Mouse (Mus musculus) midbrain, embryonic 15.5 days (tissue): ENCODE measurements at regions not wholly inside any gene's neighbourhood (a gene's known extent, or its start where the extent isn't known, plus 50 kb on each side); places are given as distances from the start of the nearest gene placed in this dataset.

Experiments
- ATAC-seq: fragments of 200-750 bp; cut with Nextera tagmentation; replicated peaks from 2 replicates; pipeline ENCODE4 v1.8.0; 2017; ENCODE audit warnings: moderate TSS enrichment
- H3K27ac ChIP-seq: fragments of 300-500 bp; sonication (generic); 2 replicates; pipeline ENCODE4 v1.5.1; 2015; ENCODE audit warnings: mild to moderate bottlenecking, inconsistent platforms
- H3K27me3 ChIP-seq: fragments of 300-500 bp; sonication (generic); replicated peaks from 2 replicates; pipeline ENCODE4 v1.6.1; 2015; ENCODE audit warnings: inconsistent platforms
- H3K36me3 ChIP-seq: fragments of 300-500 bp; sonication (generic); replicated peaks from 2 replicates; pipeline ENCODE4 v1.6.1; 2015; ENCODE audit warnings: inconsistent platforms
- H3K4me1 ChIP-seq: fragments of 300-500 bp; sonication (generic); 2 replicates; pipeline ENCODE4 v1.6.1; 2015; ENCODE audit warnings: inconsistent platforms
- H3K4me2 ChIP-seq: fragments of 300-500 bp; sonication (generic); 2 replicates; pipeline ENCODE4 v1.6.1; 2015; ENCODE audit warnings: inconsistent platforms, mild to moderate bottlenecking, moderate library complexity
- H3K4me3 ChIP-seq: fragments of 300-500 bp; sonication (generic); 2 replicates; pipeline ENCODE4 v1.5.1; 2015; ENCODE audit warnings: mild to moderate bottlenecking, inconsistent platforms
- H3K9ac ChIP-seq: fragments of 300-500 bp; sonication (generic); 2 replicates; pipeline ENCODE4 v1.6.1; 2015; ENCODE audit warnings: mild to moderate bottlenecking, inconsistent platforms
- H3K9me3 ChIP-seq: fragments of 300-500 bp; sonication (generic); 2 replicates; pipeline ENCODE4 v1.6.1; 2016; ENCODE audit warnings: inconsistent platforms
- WGBS: fragments of 180-500 bp; shearing (Covaris S2); methylation state at CpG from one replicate; pipeline ENCODE4 v1.1.7; 2015; ENCODE audit warnings: mixed read lengths; 5-methylcytosine and 5-hydroxymethylcytosine counted together

GRCm38 (mm10) chr13:71135940-71136632 lies 294.5 kb upstream of the Adamts16 start:
- ATAC-seq = 0 out of 2 replicates have a peak, but pooled peaks have one; percentile 27

GRCm38 (mm10) chr13:71121484-71121883 lies 279.9 kb upstream of the Adamts16 start:
- Histone ChIP-seq H3K9me3 (no peaks in the 10 kb centered on the region), H3K27me3 (no peaks in the 10 kb centered on the region), H3K4me3 (no peak overlapping the region), H3K4me2 (no peak overlapping the region), H3K4me1 (no peaks in the 10 kb centered on the region), H3K9ac (no peak overlapping the region), H3K36me3 (no peaks in the 10 kb centered on the region), H3K27ac (no peak overlapping the region)
- ATAC-seq = no peak
- 37% methylated on average over 1 of the region's 1 CpGs for WGBS

More at GRCm38 (mm10) chr13:71135940-71136632, 294.5 kb upstream of the Adamts16 start:
- no peak overlapping the region for H3K27ac ChIP-seq
- no peak overlapping the region for H3K4me2 ChIP-seq
- H3K4me1 ChIP-seq = peaks cover 18% of the 10 kb centered on the region
- 18% methylated on average over 5 of the region's 5 CpGs for WGBS
- no peaks in the 10 kb centered on the region; the same call in 1 of the 2 replicates for H3K27me3 ChIP-seq
- no peak overlapping the region for H3K4me3 ChIP-seq
- no peak overlapping the region for H3K9ac ChIP-seq
- H3K36me3 ChIP-seq = no peaks in the 10 kb centered on the region
- no peaks in the 10 kb centered on the region for H3K9me3 ChIP-seq

GRCm38 (mm10) chr13:71108175-71108574 lies 266.6 kb upstream of the Adamts16 start:
- 89% methylated on average over 8 of the region's 8 CpGs for WGBS
- no peak for ATAC-seq

GRCm38 (mm10) chr13:71105229-71105838 lies 263.7 kb upstream of the Adamts16 start:
- WGBS = 11% methylated on average over 18 of the region's 18 CpGs
- Histone ChIP-seq H3K9ac (peak overlapping the region; percentile 29), H3K4me1 (peaks cover 17% of the 10 kb centered on the region), H3K4me2 (peak overlapping the region; percentile 54), H3K4me3 (peak overlapping the region; percentile 31), H3K9me3 (no peaks in the 10 kb centered on the region), H3K27me3 (0 out of 2 replicates have a peak, but pooled peaks cover 11% of the 10 kb centered on the region), H3K36me3 (no peaks in the 10 kb centered on the region), H3K27ac (peak overlapping the region; percentile 65)
- ATAC-seq = peak; percentile 92

More at GRCm38 (mm10) chr13:71108175-71108574, 266.6 kb upstream of the Adamts16 start:
- no peak overlapping the region for H3K4me3 ChIP-seq
- peaks cover 17% of the 10 kb centered on the region for H3K4me1 ChIP-seq
- H3K9me3 ChIP-seq = no peaks in the 10 kb centered on the region
- H3K27ac ChIP-seq = no peak overlapping the region
- no peak overlapping the region for H3K4me2 ChIP-seq
- H3K27me3 ChIP-seq = 0 out of 2 replicates have a peak, but pooled peaks cover 14% of the 10 kb centered on the region
- no peaks in the 10 kb centered on the region for H3K36me3 ChIP-seq
- H3K9ac ChIP-seq = no peak overlapping the region

GRCm38 (mm10) chr13:71104419-71105228 lies 263.0 kb upstream of the Adamts16 start:
- 11% methylated on average over 22 of the region's 22 CpGs for WGBS
- Histone ChIP-seq H3K36me3 (no peaks in the 10 kb centered on the region), H3K9me3 (no peaks in the 10 kb centered on the region), H3K4me1 (peaks cover 17% of the 10 kb centered on the region), H3K4me2 (peak overlapping the region; percentile 54), H3K27ac (peak overlapping the region; percentile 65), H3K9ac (peak overlapping the region; percentile 29), H3K4me3 (peak overlapping the region; percentile 31), H3K27me3 (0 out of 2 replicates have a peak, but pooled peaks cover 11% of the 10 kb centered on the region)
- peak; percentile 59 for ATAC-seq

- Histone ChIP-seq H3K27ac (no peak overlapping the region), H3K9me3 (no peaks in the 10 kb centered on the region), H3K4me3 (no peak overlapping the region), H3K9ac (no peak overlapping the region), H3K4me2 (no peak overlapping the region), H3K27me3 (no peaks in the 10 kb centered on the region), H3K4me1 (no peaks in the 10 kb centered on the region), H3K36me3 (no peaks in the 10 kb centered on the region)
- WGBS = 72% methylated on average over 6 of the region's 6 CpGs
- ATAC-seq = no peak
Measured at GRCm38 (mm10) chr13:71084301-71084700, 242.7 kb upstream of the Adamts16 start.

GRCm38 (mm10) chr13:71075916-71076315 lies 234.3 kb upstream of the Adamts16 start:
- Histone ChIP-seq H3K4me1 (peaks cover 15% of the 10 kb centered on the region), H3K9ac (no peak overlapping the region), H3K9me3 (no peaks in the 10 kb centered on the region), H3K4me2 (no peak overlapping the region), H3K27ac (no peak overlapping the region), H3K4me3 (no peak overlapping the region), H3K27me3 (no peaks in the 10 kb centered on the region), H3K36me3 (no peaks in the 10 kb centered on the region)
- no peak for ATAC-seq
- 87% methylated on average over 4 of the region's 4 CpGs for WGBS

- ATAC-seq = 0 out of 2 replicates have a peak, but pooled peaks have one; percentile 60
- 20% methylated on average over 10 of the region's 10 CpGs for WGBS
- Histone ChIP-seq H3K4me1 (peaks cover 18% of the 10 kb centered on the region), H3K4me2 (peak overlapping the region; percentile 21; the same call in 1 of the 2 replicates), H3K9ac (no peak overlapping the region), H3K36me3 (no peaks in the 10 kb centered on the region), H3K27me3 (no peaks in the 10 kb centered on the region), H3K27ac (no peak overlapping the region), H3K4me3 (no peak overlapping the region), H3K9me3 (no peaks in the 10 kb centered on the region)
Measured at GRCm38 (mm10) chr13:71074012-71074411, 232.4 kb upstream of the Adamts16 start.

GRCm38 (mm10) chr13:71068757-71069201 lies 227.2 kb upstream of the Adamts16 start:
- peak; percentile 60 for ATAC-seq

GRCm38 (mm10) chr13:71068011-71068410 lies 226.4 kb upstream of the Adamts16 start:
- Histone ChIP-seq H3K4me2 (0 out of 2 replicates have a peak overlapping the region, but pooled peaks have one; percentile 36), H3K27ac (no peak overlapping the region), H3K4me3 (no peak overlapping the region), H3K36me3 (no peaks in the 10 kb centered on the region), H3K4me1 (peaks cover 20% of the 10 kb centered on the region), H3K9me3 (no peaks in the 10 kb centered on the region), H3K27me3 (no peaks in the 10 kb centered on the region), H3K9ac (no peak overlapping the region)
- ATAC-seq = no peak
- WGBS = 45% methylated on average over 4 of the region's 4 CpGs

More at GRCm38 (mm10) chr13:71068757-71069201, 227.2 kb upstream of the Adamts16 start:
- Histone ChIP-seq H3K27me3 (no peaks in the 10 kb centered on the region), H3K36me3 (no peaks in the 10 kb centered on the region), H3K9me3 (no peaks in the 10 kb centered on the region), H3K4me3 (no peak overlapping the region), H3K4me2 (peak overlapping the region; percentile 36), H3K4me1 (peaks cover 21% of the 10 kb centered on the region), H3K9ac (no peak overlapping the region; the same call in 1 of the 2 replicates), H3K27ac (peak overlapping the region; percentile 63)
- WGBS = 27% methylated on average over 11 of the region's 11 CpGs

- no peak overlapping the region for H3K4me2 ChIP-seq
- WGBS = 82% methylated on average over 1 of the region's 1 CpGs
- H3K9ac ChIP-seq = no peak overlapping the region
- no peak overlapping the region for H3K4me3 ChIP-seq
- H3K9me3 ChIP-seq = no peaks in the 10 kb centered on the region
- H3K27me3 ChIP-seq = no peaks in the 10 kb centered on the region
- H3K27ac ChIP-seq = no peak overlapping the region
- H3K4me1 ChIP-seq = peaks cover 20% of the 10 kb centered on the region
- no peaks in the 10 kb centered on the region for H3K36me3 ChIP-seq
- ATAC-seq = no peak
Measured at GRCm38 (mm10) chr13:71065568-71065967, 224.0 kb upstream of the Adamts16 start.
